In genomic region chr2:158886571-158886970, GRCm38 (mm10) we compare ENCODE assay signal across 10 mouse cellular contexts.
DNase-seq lines count a peak whose midpoint lies in the region; ATAC-seq and TF ChIP-seq lines count a peak whose summit lies in the region.
"Had no signal": no experiment of that assay in that cellular context is flagged by ENCODE, and none has a peak within 500 bp of the region (broad histone marks: within the 10 kb centered on the region; RNA-seq: fewer than 3 reads in every experiment).

No protein-coding gene starts in this region.

- H3K4me1 ChIP-seq in midbrain, embryonic 11.5 days (ENCODE audit: control insufficient read depth, insufficient read depth, low read length) = no peaks in the 10 kb centered on the region
- H3K4me1 ChIP-seq in midbrain, embryonic 15.5 days = no peaks in the 10 kb centered on the region
- no peaks in the 10 kb centered on the region for H3K4me1 ChIP-seq in liver, postnatal 0 days (ENCODE audit: insufficient read depth)
- H3K4me1 ChIP-seq: liver, embryonic 13.5 days had no signal

- peak; percentile 73 for DNase-seq in adrenal gland, postnatal 14 days
- DNase-seq in adrenal gland, adult 8-10 months = no peak
- peak; percentile 81 for DNase-seq in midbrain, embryonic 11.5 days (ENCODE audit: low spot score, missing footprints)
- DNase-seq in liver, postnatal 0 days = peak; percentile 35
- peak; percentile 39 for DNase-seq in thymus, postnatal 25 days
- no peak for DNase-seq in ovary, postnatal 36 days (ENCODE audit: low spot score)
- DNase-seq in layer of hippocampus, adult 11-12 months (ENCODE audit: low spot score) = no peak
- DNase-seq: gastrocnemius, postnatal 10 days; liver, embryonic 13.5 days had no signal

- no peak overlapping the region for H3K27ac ChIP-seq in midbrain, embryonic 11.5 days (ENCODE audit: low read depth, low read length)
- no peak overlapping the region for H3K27ac ChIP-seq in midbrain, embryonic 15.5 days
- no peak overlapping the region for H3K27ac ChIP-seq in liver, postnatal 0 days (ENCODE audit: low read depth)
- H3K27ac ChIP-seq: liver, embryonic 13.5 days had no signal

- H3K9me3 ChIP-seq in midbrain, embryonic 11.5 days (ENCODE audit: control insufficient read depth, low read length) = no peaks in the 10 kb centered on the region
- H3K9me3 ChIP-seq in midbrain, embryonic 15.5 days = no peaks in the 10 kb centered on the region
- H3K9me3 ChIP-seq in liver, postnatal 0 days (ENCODE audit: low read length) = no peaks in the 10 kb centered on the region
- H3K9me3 ChIP-seq: liver, embryonic 13.5 days had no signal

- no peak overlapping the region for H3K9ac ChIP-seq in midbrain, embryonic 11.5 days (ENCODE audit: low read length)
- H3K9ac ChIP-seq in midbrain, embryonic 15.5 days = no peak overlapping the region
- no peak overlapping the region for H3K9ac ChIP-seq in liver, postnatal 0 days (replicated peaks)
- H3K9ac ChIP-seq: liver, embryonic 13.5 days had no signal

- ATAC-seq in midbrain, embryonic 11.5 days (ENCODE audit: low FRiP score) = no peak
- no peak for ATAC-seq in midbrain, embryonic 15.5 days (replicated peaks)
- ATAC-seq in liver, postnatal 0 days = no peak

- H3K27me3 ChIP-seq in midbrain, embryonic 11.5 days (ENCODE audit: control insufficient read depth, insufficient read depth, low read length) = no peaks in the 10 kb centered on the region
- H3K27me3 ChIP-seq in midbrain, embryonic 15.5 days (replicated peaks) = no peaks in the 10 kb centered on the region
- no peaks in the 10 kb centered on the region for H3K27me3 ChIP-seq in liver, postnatal 0 days (ENCODE audit: insufficient read depth, low read length)
- H3K27me3 ChIP-seq: liver, embryonic 13.5 days had no signal

- H3K4me3 ChIP-seq in midbrain, embryonic 11.5 days (ENCODE audit: low read depth, low read length) = no peak overlapping the region
- no peak overlapping the region for H3K4me3 ChIP-seq in midbrain, embryonic 15.5 days
- no peak overlapping the region for H3K4me3 ChIP-seq in liver, postnatal 0 days (ENCODE audit: low read depth, low read length)
- H3K4me3 ChIP-seq: liver, embryonic 13.5 days had no signal

- WGBS in midbrain, embryonic 11.5 days = 56% methylated on average over 6 of the region's 6 CpGs
- 50% methylated on average over 6 of the region's 6 CpGs for WGBS in midbrain, embryonic 15.5 days
- WGBS in liver, postnatal 0 days (ENCODE audit: insufficient replicate concordance) = 36% methylated on average over 6 of the region's 6 CpGs

- peak; percentile 66 for TF ChIP-seq CTCF in liver, postnatal 0 days (IDR thresholded peaks at IDR 0.05; ENCODE audit: low read depth)

- no peak for TF ChIP-seq EP300 in liver, postnatal 0 days (IDR thresholded peaks at IDR 0.05; ENCODE audit: low read depth)

- H3K4me2 ChIP-seq in midbrain, embryonic 11.5 days = no peak overlapping the region
- H3K4me2 ChIP-seq in midbrain, embryonic 15.5 days = no peak overlapping the region
- no peak overlapping the region for H3K4me2 ChIP-seq in liver, postnatal 0 days (ENCODE audit: low read depth, low read length)
- H3K4me2 ChIP-seq: liver, embryonic 13.5 days had no signal

- H3K36me3 ChIP-seq in midbrain, embryonic 11.5 days (ENCODE audit: control insufficient read depth, insufficient read depth, low read length) = no peaks in the 10 kb centered on the region
- H3K36me3 ChIP-seq in midbrain, embryonic 15.5 days (replicated peaks) = no peaks in the 10 kb centered on the region
- no peaks in the 10 kb centered on the region for H3K36me3 ChIP-seq in liver, postnatal 0 days (replicated peaks; ENCODE audit: insufficient read depth, low read length)
- H3K36me3 ChIP-seq: liver, embryonic 13.5 days had no signal

Comparison
In these comparisons a context has a peak if more than half of its experiments do, and no peak if none do; other contexts are left out.
1. DNase-seq: peak in adrenal gland, postnatal 14 days (single experiment), midbrain, embryonic 11.5 days (single experiment), liver, postnatal 0 days (single experiment) and thymus, postnatal 25 days (single experiment); none in adrenal gland, adult 8-10 months (single experiment), ovary, postnatal 36 days (single experiment) and layer of hippocampus, adult 11-12 months (single experiment).